Mouse (Mus musculus): ENCODE data around the gene Vmn2r118. TPM values are rescaled to one million over a fixed set of nuclear protein-coding genes. Genes with fewer than 3 reads are reported as not detected.

Vmn2r118 gene
- not detected in 2 replicates for polyA plus RNA-seq (2012; ENCODE audit: insufficient read depth, insufficient read length, missing spikeins)

GRCm38 (mm10) chr17:55625092-55625491 lies at the start of gene Vmn2r118:
Vmn2r118 (minus strand) TSS chr17:55625192.
- no peak within 1 kb of the TSS for H3K4me3 ChIP-seq (ENCODE audit: insufficient read depth, low read length)
- TF ChIP-seq CTCF (IDR thresholded peaks at IDR 0.05; ENCODE audit: low read depth, low read length) (no peak), POLR2A (IDR thresholded peaks at IDR 0.05; ENCODE audit: borderline replicate concordance, low read depth, low read length) (no peak)

DNA sequence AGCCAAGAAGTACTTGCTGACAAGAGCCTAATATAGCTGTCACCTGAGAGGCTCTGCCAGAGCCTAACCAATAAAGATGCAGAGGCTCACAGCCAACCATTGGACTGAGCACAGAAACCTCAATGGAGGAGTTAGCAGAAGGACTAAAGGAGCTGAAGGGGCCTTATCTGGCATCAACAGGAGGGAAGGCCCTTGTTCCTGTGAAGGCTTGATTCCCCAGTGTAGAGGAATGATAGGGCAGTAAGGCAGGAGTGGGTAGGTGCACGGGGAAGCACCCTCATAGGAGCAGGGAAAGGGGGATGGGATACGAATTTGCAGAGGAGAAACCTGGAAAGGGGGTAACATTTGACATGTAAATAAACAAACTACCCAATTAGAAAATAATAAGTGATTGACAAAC lies 36.1 kb upstream of the Vmn2r118 start:
- H3K4me3 ChIP-seq (ENCODE audit: insufficient read depth, low read length), result no peak overlapping the region
- H3K27ac ChIP-seq (ENCODE audit: insufficient read depth, low read depth, low read length), result no peak overlapping the region
- H3K4me1 ChIP-seq (ENCODE audit: control insufficient read depth, insufficient read depth, low read length), result no peaks in the 10 kb centered on the region
- no peak for TF ChIP-seq POLR2A (IDR thresholded peaks at IDR 0.05; ENCODE audit: borderline replicate concordance, low read depth, low read length)
- TF ChIP-seq CTCF (IDR thresholded peaks at IDR 0.05; ENCODE audit: low read depth, low read length), result no peak

More at GRCm38 (mm10) chr17:55625092-55625491, at the start of gene Vmn2r118:
- no peak within 1 kb of the TSS for H3K27ac ChIP-seq (ENCODE audit: insufficient read depth, low read depth, low read length)
- no peaks in the 10 kb centered on the region for H3K4me1 ChIP-seq (ENCODE audit: control insufficient read depth, insufficient read depth, low read length)

DNA sequence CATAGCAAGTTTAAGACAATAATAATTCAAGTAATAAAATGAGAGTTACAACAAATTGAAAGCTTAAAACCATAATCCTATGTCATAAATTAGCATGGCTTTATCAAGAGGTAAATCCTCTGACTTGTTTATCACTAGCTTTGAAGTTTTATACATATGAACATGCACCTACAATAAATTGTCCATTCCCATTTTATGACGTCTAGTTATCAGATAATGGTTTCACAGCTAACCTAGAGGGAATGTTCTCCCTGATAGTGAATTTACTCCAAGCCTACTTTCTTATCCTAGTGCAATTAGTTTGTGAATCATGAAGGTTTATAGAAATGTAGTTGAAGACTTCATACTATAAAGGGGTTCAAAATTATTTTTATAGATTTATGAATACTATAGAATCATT lies 34.2 kb downstream of the Vmn2r118 start:
- H3K4me3 ChIP-seq (ENCODE audit: insufficient read depth, low read length), result no peak overlapping the region
- H3K27ac ChIP-seq (ENCODE audit: insufficient read depth, low read depth, low read length), result no peak overlapping the region
- TF ChIP-seq POLR2A (IDR thresholded peaks at IDR 0.05; ENCODE audit: borderline replicate concordance, low read depth, low read length), result no peak
- no peak for TF ChIP-seq CTCF (IDR thresholded peaks at IDR 0.05; ENCODE audit: low read depth, low read length)
- H3K4me1 ChIP-seq (ENCODE audit: control insufficient read depth, insufficient read depth, low read length), result no peaks in the 10 kb centered on the region

- no peak overlapping the region for H3K27ac ChIP-seq (ENCODE audit: insufficient read depth, low read depth, low read length)
- H3K4me1 ChIP-seq (ENCODE audit: control insufficient read depth, insufficient read depth, low read length), result no peaks in the 10 kb centered on the region
- H3K4me3 ChIP-seq (ENCODE audit: insufficient read depth, low read length), result no peak overlapping the region
- no peak for TF ChIP-seq CTCF (IDR thresholded peaks at IDR 0.05; ENCODE audit: low read depth, low read length)
Measured at GRCm38 (mm10) chr17:55561774-55562173, 63.2 kb downstream of the Vmn2r118 start.

DNA sequence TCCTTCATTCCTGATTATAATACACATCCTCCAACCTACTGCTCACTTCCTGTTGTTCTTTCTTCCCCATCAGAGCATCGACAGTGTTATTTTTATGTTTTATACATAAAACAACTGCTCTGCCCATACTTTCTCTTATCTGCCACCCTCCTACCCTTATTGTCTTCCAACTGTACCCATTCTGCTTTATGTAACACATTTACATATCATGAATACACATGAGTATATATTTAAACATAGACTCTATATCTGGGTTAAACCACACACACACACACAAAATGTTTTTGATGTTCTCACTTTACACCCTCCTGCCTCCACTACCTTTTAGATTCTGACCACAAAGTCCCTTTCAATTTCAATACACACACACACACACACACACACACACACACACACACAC lies 76.5 kb downstream of the Vmn2r118 start:
- Histone ChIP-seq H3K4me1 (ENCODE audit: control insufficient read depth, insufficient read depth, low read length) (no peaks in the 10 kb centered on the region), H3K27ac (ENCODE audit: insufficient read depth, low read depth, low read length) (no peak overlapping the region), H3K4me3 (ENCODE audit: insufficient read depth, low read length) (no peak overlapping the region)
- no peak for TF ChIP-seq CTCF (IDR thresholded peaks at IDR 0.05; ENCODE audit: low read depth, low read length)
- no peak for TF ChIP-seq POLR2A (IDR thresholded peaks at IDR 0.05; ENCODE audit: borderline replicate concordance, low read depth, low read length)

Other genes with a start within 250 kb of the Vmn2r118 start
- not detected in 2 replicates for gene St6gal2, start 179.8 kb downstream of the Vmn2r118 start, polyA plus RNA-seq (2012; ENCODE audit: insufficient read depth, insufficient read length, missing spikeins)
- 71.8 and 78.7 TPM in 2 replicates for gene Pot1b, start 87.4 kb upstream of the Vmn2r118 start, polyA plus RNA-seq (2012; ENCODE audit: insufficient read depth, insufficient read length, missing spikeins)
- gene Adgre4, start 124.8 kb upstream of the Vmn2r118 start, polyA plus RNA-seq (2012; ENCODE audit: insufficient read depth, insufficient read length, missing spikeins), result 20.0 and 22.8 TPM in 2 replicates

All from bone marrow macrophage, adult 2 months (primary cell).